Mouse (Mus musculus) forebrain, embryonic 15.5 days (tissue): ENCODE measurements at regions not wholly inside any gene's neighbourhood (a gene's known extent, or its start where the extent isn't known, plus 50 kb on each side); places are given as distances from the start of the nearest gene placed in this dataset.

ENCODE experiments used
- ATAC-seq: fragments of 200-750 bp; cut with Nextera tagmentation; replicated peaks from 2 replicates; pipeline ENCODE4 v1.8.0; 2017; ENCODE audit warnings: mild to moderate bottlenecking, moderate TSS enrichment, moderate library complexity
- H3K27ac ChIP-seq: fragments of 300-500 bp; sonication (generic); replicated peaks from 2 replicates; pipeline ENCODE4 v1.5.1; 2015; ENCODE audit warnings: mild to moderate bottlenecking, inconsistent platforms
- H3K27me3 ChIP-seq: fragments of 300-500 bp; sonication (generic); 2 replicates; pipeline ENCODE4 v1.6.1; 2015; ENCODE audit warnings: inconsistent platforms
- H3K36me3 ChIP-seq: fragments of 300-500 bp; sonication (generic); 2 replicates; pipeline ENCODE4 v1.6.1; 2015; ENCODE audit warnings: mild to moderate bottlenecking, inconsistent platforms
- H3K4me1 ChIP-seq: fragments of 300-500 bp; sonication (generic); 2 replicates; pipeline ENCODE4 v1.6.1; 2015; ENCODE audit warnings: inconsistent platforms
- H3K4me2 ChIP-seq: fragments of 300-500 bp; sonication (generic); replicated peaks from 2 replicates; pipeline ENCODE4 v1.6.1; 2015; ENCODE audit warnings: mild to moderate bottlenecking, inconsistent platforms
- H3K4me3 ChIP-seq: fragments of 300-500 bp; sonication (generic); 2 replicates; pipeline ENCODE4 v1.5.1; 2015; ENCODE audit warnings: mild to moderate bottlenecking, inconsistent platforms
- H3K9ac ChIP-seq: fragments of 300-500 bp; sonication (generic); replicated peaks from 2 replicates; pipeline ENCODE4 v1.6.1; 2015; ENCODE audit warnings: mild to moderate bottlenecking, inconsistent platforms
- H3K9me3 ChIP-seq: fragments of 300-500 bp; sonication (generic); 2 replicates; pipeline ENCODE4 v1.6.1; 2016; ENCODE audit warnings: inconsistent platforms
- WGBS: fragments of 180-500 bp; shearing (Covaris S2); methylation state at CpG from one replicate; pipeline ENCODE4 v1.1.7; 2015; ENCODE audit warnings: mixed read lengths; 5-methylcytosine and 5-hydroxymethylcytosine counted together

GRCm38 (mm10) chr7:136214415-136214814, 498.3 kb upstream of the Mki67 start:
- no peak for ATAC-seq

GRCm38 (mm10) chr7:136216734-136217133, 500.6 kb upstream of the Mki67 start:
- ATAC-seq = no peak
- no peaks in the 10 kb centered on the region for H3K9me3 ChIP-seq
- peaks cover 34% of the 10 kb centered on the region; the same call in 1 of the 2 replicates for H3K27me3 ChIP-seq
- H3K4me1 ChIP-seq = peaks cover 22% of the 10 kb centered on the region
- H3K4me3 ChIP-seq = no peak overlapping the region
- no peak overlapping the region for H3K27ac ChIP-seq
- H3K4me2 ChIP-seq = no peak overlapping the region
- no peaks in the 10 kb centered on the region for H3K36me3 ChIP-seq
- no peak overlapping the region for H3K9ac ChIP-seq

More at GRCm38 (mm10) chr7:136214415-136214814, 498.3 kb upstream of the Mki67 start:
- H3K9ac ChIP-seq = no peak overlapping the region
- H3K36me3 ChIP-seq = no peaks in the 10 kb centered on the region
- H3K4me1 ChIP-seq = peaks cover 13% of the 10 kb centered on the region
- 61% methylated on average over 4 of the region's 4 CpGs for WGBS
- H3K4me2 ChIP-seq = no peak overlapping the region
- peaks cover 50% of the 10 kb centered on the region for H3K27me3 ChIP-seq
- no peak overlapping the region for H3K4me3 ChIP-seq
- H3K9me3 ChIP-seq = no peaks in the 10 kb centered on the region
- H3K27ac ChIP-seq = no peak overlapping the region

- Histone ChIP-seq H3K9me3 (no peaks in the 10 kb centered on the region), H3K36me3 (no peaks in the 10 kb centered on the region), H3K4me3 (no peak overlapping the region), H3K9ac (no peak overlapping the region), H3K4me2 (no peak overlapping the region), H3K4me1 (peaks cover 17% of the 10 kb centered on the region), H3K27ac (no peak overlapping the region; the same call in 1 of the 2 replicates), H3K27me3 (peaks cover 23% of the 10 kb centered on the region; the same call in 1 of the 2 replicates)
- 17% methylated on average over 14 of the region's 14 CpGs for WGBS
- ATAC-seq = no peak
Observed at GRCm38 (mm10) chr7:136219564-136220244, 503.5 kb upstream of the Mki67 start.

- Histone ChIP-seq H3K27ac (peak overlapping the region; percentile 59), H3K36me3 (no peaks in the 10 kb centered on the region), H3K27me3 (peaks cover 16% of the 10 kb centered on the region; the same call in 1 of the 2 replicates), H3K4me2 (no peak overlapping the region), H3K4me1 (peaks cover 17% of the 10 kb centered on the region), H3K4me3 (no peak overlapping the region), H3K9me3 (no peaks in the 10 kb centered on the region), H3K9ac (no peak overlapping the region)
- 5% methylated on average over 5 of the region's 5 CpGs for WGBS
- peak; percentile 61; the same call in 1 of the 2 replicates for ATAC-seq
Observed at GRCm38 (mm10) chr7:136220245-136221167, 504.3 kb upstream of the Mki67 start.

GRCm38 (mm10) chr7:136221620-136222019, 505.5 kb upstream of the Mki67 start:
- H3K27me3 ChIP-seq = peaks cover 13% of the 10 kb centered on the region; the same call in 1 of the 2 replicates
- H3K4me2 ChIP-seq = no peak overlapping the region
- ATAC-seq = no peak
- no peak overlapping the region for H3K9ac ChIP-seq
- no peaks in the 10 kb centered on the region for H3K9me3 ChIP-seq
- whole genome bisulfite sequencing = 94% methylated on average over 7 of the region's 7 CpGs
- H3K4me1 ChIP-seq = peaks cover 17% of the 10 kb centered on the region
- H3K36me3 ChIP-seq = no peaks in the 10 kb centered on the region
- no peak overlapping the region for H3K27ac ChIP-seq
- no peak overlapping the region for H3K4me3 ChIP-seq

- no peak for ATAC-seq
- Histone ChIP-seq H3K27ac (no peak overlapping the region), H3K4me1 (no peaks in the 10 kb centered on the region), H3K9ac (no peak overlapping the region), H3K36me3 (no peaks in the 10 kb centered on the region), H3K27me3 (no peaks in the 10 kb centered on the region), H3K9me3 (no peaks in the 10 kb centered on the region), H3K4me2 (no peak overlapping the region), H3K4me3 (no peak overlapping the region)
- WGBS = 73% methylated on average over 7 of the region's 7 CpGs
Observed at GRCm38 (mm10) chr7:136226031-136226430, 509.9 kb upstream of the Mki67 start.

GRCm38 (mm10) chr7:136228331-136228730, 512.2 kb upstream of the Mki67 start:
- 91% methylated on average over 2 of the region's 2 CpGs for WGBS
- H3K9me3 ChIP-seq = no peaks in the 10 kb centered on the region
- no peaks in the 10 kb centered on the region for H3K27me3 ChIP-seq
- H3K4me1 ChIP-seq = no peaks in the 10 kb centered on the region
- ATAC-seq = no peak
- H3K4me2 ChIP-seq = no peak overlapping the region
- no peak overlapping the region for H3K27ac ChIP-seq
- no peak overlapping the region for H3K4me3 ChIP-seq
- no peaks in the 10 kb centered on the region for H3K36me3 ChIP-seq
- H3K9ac ChIP-seq = no peak overlapping the region

GRCm38 (mm10) chr7:136229592-136229991, 513.4 kb upstream of the Mki67 start:
- 40% methylated on average over 11 of the region's 11 CpGs for WGBS
- Histone ChIP-seq H3K27ac (no peak overlapping the region), H3K9ac (no peak overlapping the region), H3K4me3 (no peak overlapping the region), H3K4me2 (no peak overlapping the region), H3K27me3 (no peaks in the 10 kb centered on the region), H3K36me3 (no peaks in the 10 kb centered on the region), H3K9me3 (no peaks in the 10 kb centered on the region), H3K4me1 (no peaks in the 10 kb centered on the region)
- no peak for ATAC-seq

- no peak for ATAC-seq
- Histone ChIP-seq H3K4me1 (peaks cover 6% of the 10 kb centered on the region; the same call in 1 of the 2 replicates), H3K27me3 (no peaks in the 10 kb centered on the region), H3K9me3 (no peaks in the 10 kb centered on the region), H3K4me3 (no peak overlapping the region), H3K9ac (no peak overlapping the region), H3K4me2 (no peak overlapping the region), H3K36me3 (no peaks in the 10 kb centered on the region), H3K27ac (no peak overlapping the region)
- WGBS = 83% methylated on average over 4 of the region's 4 CpGs
Observed at GRCm38 (mm10) chr7:136232177-136232576, 516.0 kb upstream of the Mki67 start.

GRCm38 (mm10) chr7:136235563-136235962, 519.4 kb upstream of the Mki67 start:
- ATAC-seq = no peak
- H3K9ac ChIP-seq = no peak overlapping the region
- WGBS = 54% methylated on average over 2 of the region's 2 CpGs
- H3K4me1 ChIP-seq = peaks cover 6% of the 10 kb centered on the region; the same call in 1 of the 2 replicates
- H3K27me3 ChIP-seq = no peaks in the 10 kb centered on the region
- H3K4me2 ChIP-seq = no peak overlapping the region
- H3K27ac ChIP-seq = no peak overlapping the region
- no peaks in the 10 kb centered on the region for H3K9me3 ChIP-seq
- no peaks in the 10 kb centered on the region for H3K36me3 ChIP-seq
- no peak overlapping the region for H3K4me3 ChIP-seq

GRCm38 (mm10) chr7:136236391-136236790, 520.2 kb upstream of the Mki67 start:
- H3K36me3 ChIP-seq = no peaks in the 10 kb centered on the region
- 36% methylated on average over 10 of the region's 10 CpGs for WGBS
- no peak overlapping the region for H3K27ac ChIP-seq
- no peak overlapping the region for H3K9ac ChIP-seq
- peaks cover 6% of the 10 kb centered on the region; the same call in 1 of the 2 replicates for H3K4me1 ChIP-seq
- no peak overlapping the region for H3K4me3 ChIP-seq
- ATAC-seq = no peak
- H3K4me2 ChIP-seq = no peak overlapping the region
- H3K9me3 ChIP-seq = no peaks in the 10 kb centered on the region
- no peaks in the 10 kb centered on the region for H3K27me3 ChIP-seq

GRCm38 (mm10) chr7:136265691-136266090, 549.5 kb upstream of the Mki67 start:
- Histone ChIP-seq H3K9me3 (no peaks in the 10 kb centered on the region), H3K4me3 (no peak overlapping the region), H3K9ac (no peak overlapping the region), H3K36me3 (no peaks in the 10 kb centered on the region), H3K4me2 (no peak overlapping the region), H3K27me3 (no peaks in the 10 kb centered on the region), H3K27ac (no peak overlapping the region), H3K4me1 (peaks cover 15% of the 10 kb centered on the region)
- no peak for ATAC-seq
- 21% methylated on average over 6 of the region's 6 CpGs for WGBS
